Comparison of ENCODE assay signal across 8 mouse cellular contexts in the genomic region with DNA sequence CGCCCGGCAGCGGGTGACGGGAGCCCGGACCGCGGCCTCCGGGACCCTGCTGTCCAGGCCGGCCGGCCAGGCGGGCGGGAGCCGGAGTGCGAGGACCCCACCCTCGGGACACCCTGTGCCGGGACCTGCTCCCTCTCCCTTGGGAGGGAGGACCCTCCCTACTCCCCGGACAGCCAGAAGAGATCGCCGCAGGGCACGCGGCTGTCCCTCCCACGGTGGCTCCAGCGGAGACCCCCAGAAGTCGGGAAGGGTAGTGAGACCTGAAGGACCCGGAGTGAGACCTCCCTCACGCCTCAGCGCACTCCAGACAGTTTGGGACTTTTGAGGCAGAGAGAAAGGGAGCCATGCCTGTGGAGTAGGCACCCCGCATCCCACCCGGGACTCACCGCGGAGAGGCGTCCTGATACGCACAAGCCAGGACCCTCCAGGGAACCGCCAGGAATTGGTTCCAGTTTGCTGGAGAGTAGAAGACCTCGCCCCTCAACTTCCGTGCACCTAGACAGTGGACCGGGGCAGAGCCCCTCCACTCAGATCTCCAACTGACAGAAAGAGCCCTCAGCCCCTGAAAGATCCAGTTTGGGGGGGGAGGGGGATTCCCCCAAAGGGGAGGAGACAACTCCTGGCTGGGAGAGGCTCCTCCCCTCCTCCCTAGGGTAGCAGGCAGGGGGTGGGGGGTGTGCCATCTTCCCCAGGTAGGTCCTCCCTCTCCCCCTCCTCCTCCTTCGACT. TPM values are rescaled to one million over a fixed set of nuclear protein-coding genes. Genes with fewer than 3 reads are reported as not detected.
A peak's percentile ranks its signal among the peaks of the same experiment; 100 is the strongest.
DNase-seq lines count a peak whose midpoint lies in the region; ATAC-seq and TF ChIP-seq lines count a peak whose summit lies in the region.

No protein-coding gene starts in this region.

- no peaks in the 10 kb centered on the region for H3K9me3 ChIP-seq in heart, embryonic 14.5 days (ENCODE audit: control insufficient read depth, low read length)

- ATAC-seq in heart, embryonic 14.5 days (ENCODE audit: insufficient number of reproducible peaks, insufficient read depth, low FRiP score, low read depth): peak; percentile 55

- peaks cover 30 to 42% of the 10 kb centered on the region in 2 experiments for H3K4me1 ChIP-seq in heart, embryonic 14.5 days (ENCODE audit: control insufficient read depth in 2 of 2, insufficient read depth in 2 of 2, low read length in 2 of 2)
- peaks cover 10% of the 10 kb centered on the region; the same call in 1 of the 2 replicates for H3K4me1 ChIP-seq in spleen, adult 2 months (ENCODE audit: control insufficient read depth, insufficient read depth, insufficient read length)

- H3K79me2 ChIP-seq in macrophage (ENCODE audit: inconsistent target): peaks cover 53% of the 10 kb centered on the region

- WGBS in heart, embryonic 14.5 days: 0% methylated on average over 23 of the region's 38 CpGs
- 3% methylated on average over 22 of the region's 38 CpGs for WGBS in macrophage (ENCODE audit: missing documents)
- WGBS in spleen, adult 2 months: under 1% methylated on average over 30 of the region's 38 CpGs

- H3K27ac ChIP-seq in heart, embryonic 14.5 days (replicated peaks in 1 of 2; ENCODE audit: control insufficient read depth in 1 of 2, insufficient read depth in 1 of 2, low read depth in 2 of 2, low read length in 2 of 2): peak overlapping the region; percentile 3 to 76
- H3K27ac ChIP-seq in macrophage: peak overlapping the region; percentile 41
- peak overlapping the region; percentile 82 for H3K27ac ChIP-seq in spleen, adult 2 months (ENCODE audit: insufficient read depth, low read length)

- peak overlapping the region; percentile 96 for H3K4me2 ChIP-seq in heart, embryonic 14.5 days (ENCODE audit: low read length)

- intact Hi-C loops in left cerebral cortex, postnatal 25 days (cut with DNase I): no loop called here

- TF ChIP-seq POLR2A in spleen, adult 2 months (IDR thresholded peaks at IDR 0.05; ENCODE audit: low read depth, low read length): no peak

- no peaks in the 10 kb centered on the region for H3K36me3 ChIP-seq in heart, embryonic 14.5 days (ENCODE audit: control insufficient read depth, insufficient read depth, low read length)
- 0 out of 2 replicates have a peak, but pooled peaks cover 7% of the 10 kb centered on the region for H3K36me3 ChIP-seq in macrophage (ENCODE audit: inconsistent target)
- no peaks in the 10 kb centered on the region for H3K36me3 ChIP-seq in spleen, adult 2 months (ENCODE audit: control insufficient read depth, insufficient read depth, low read length)

- no peak for TF ChIP-seq CTCF in spleen, adult 2 months (IDR thresholded peaks at IDR 0.05; ENCODE audit: extremely low read depth, insufficient read depth, insufficient read length, insufficient replicate concordance)

- no peaks in the 10 kb centered on the region for H3K27me3 ChIP-seq in heart, embryonic 14.5 days (ENCODE audit: control insufficient read depth, insufficient read depth, low read length)
- H3K27me3 ChIP-seq in spleen, adult 2 months (ENCODE audit: control insufficient read depth, insufficient read depth, low read length): no peaks in the 10 kb centered on the region

- peak overlapping the region; percentile 77 to 96 for H3K4me3 ChIP-seq in heart, embryonic 14.5 days (ENCODE audit: control insufficient read depth in 1 of 2, insufficient read depth in 1 of 2, low read depth in 1 of 2, low read length in 2 of 2)
- peak overlapping the region; percentile 87 for H3K4me3 ChIP-seq in macrophage (ENCODE audit: inconsistent target)
- H3K4me3 ChIP-seq in spleen, adult 2 months (ENCODE audit: extremely low read depth, insufficient read depth, insufficient read length): peak overlapping the region; percentile 92

- H3K9ac ChIP-seq in heart, embryonic 14.5 days (ENCODE audit: low read length): peak overlapping the region; percentile 97

- peak; percentile 65 for DNase-seq in ES-CJ7 (ENCODE audit: low read depth, low spot score)
- peak; percentile 77 for DNase-seq in R1 (ENCODE audit: low read depth, low spot score)
- peak; percentile 16 for DNase-seq in embryo, embryonic 11.5 days (ENCODE audit: low read depth, low spot score)
- peak; percentile 57 for DNase-seq in kidney, postnatal 10 days
- peak in 1 of 2 experiments; percentile 24 for DNase-seq in spleen, adult 2 months (ENCODE audit: low read depth in 1 of 2, low spot score in 2 of 2)
- DNase-seq in left cerebral cortex, postnatal 25 days (ENCODE audit: low spot score in 2 of 2): no peak

RNA-seq across cellular contexts. Expression of gene Foxj2, which starts 0.5 kb away (rescaled TPM):
- polyA plus RNA-seq in heart, embryonic 14.5 days (2014; fragmentation: Nextera tagmentation; extraction: Ambion mirVana): 7.8 and 7.9 TPM in 2 replicates
- 10 to 100 TPM in 20 of 26 experiments, 1 to 10 TPM in 6; 2.6 to 31.0 (median 16.2) TPM for total RNA-seq in macrophage (2018; cell fraction: chromatin; rRNA removed)
- total RNA-seq in macrophage (2018; cell fraction: cytosol; rRNA removed): 10 to 100 TPM in 25 of 26 experiments, 1 to 10 TPM in 1; 9.2 to 27.1 (median 21.6) TPM
- total RNA-seq in macrophage (2018; cell fraction: nucleus; rRNA removed): 10 to 100 TPM in 25 of 26 experiments, 1 to 10 TPM in 1; 8.9 to 41.2 (median 20.1) TPM
- 12.2 to 18.5 TPM (median 15.1 TPM) in 3 replicates for polyA plus RNA-seq in macrophage (2018)
- polyA plus RNA-seq in spleen, adult 2 months (2012; rRNA removed): 14.8 and 16.7 TPM in 2 replicates
- total RNA-seq in left cerebral cortex, postnatal 25 days (2021): 10 to 100 TPM; 27.1 to 28.6 TPM

RNA-seq across cellular contexts. Expression of gene Slc2a3, which starts 18.8 kb away (rescaled TPM):
- polyA plus RNA-seq in heart, embryonic 14.5 days (2014; fragmentation: Nextera tagmentation; extraction: Ambion mirVana): 10.3 and 10.7 TPM in 2 replicates
- 1 to 10 TPM in 21 of 26 experiments, under 1 TPM in 5; 0.51 to 9.7 (median 4.3) TPM for total RNA-seq in macrophage (2018; cell fraction: chromatin; rRNA removed)
- total RNA-seq in macrophage (2018; cell fraction: cytosol; rRNA removed): 1 to 10 TPM; 2.2 to 7.4 (median 4.6) TPM
- total RNA-seq in macrophage (2018; cell fraction: nucleus; rRNA removed): 10 to 100 TPM in 2 of 26 experiments, 1 to 10 TPM in 24; 1.3 to 10.6 (median 3.9) TPM
- 2.4 to 6.9 TPM (median 3.4 TPM) in 3 replicates for polyA plus RNA-seq in macrophage (2018)
- polyA plus RNA-seq in spleen, adult 2 months (2012; rRNA removed): 17.8 and 18.5 TPM in 2 replicates
- total RNA-seq in left cerebral cortex, postnatal 25 days (2021): 100 to 1,000 TPM; 142 to 156 TPM

RNA-seq across cellular contexts. Expression of gene C3ar1, which starts 35.7 kb away (rescaled TPM):
- 3.1 and 4.2 TPM in 2 replicates for polyA plus RNA-seq in heart, embryonic 14.5 days (2014; fragmentation: Nextera tagmentation; extraction: Ambion mirVana)
- total RNA-seq in macrophage (2018; cell fraction: chromatin; rRNA removed): 100 to 1,000 TPM in 20 of 26 experiments, 10 to 100 TPM in 6; 26.3 to 225 (median 136) TPM
- 100 to 1,000 TPM; 577 to 982 (median 775) TPM for total RNA-seq in macrophage (2018; cell fraction: cytosol; rRNA removed)
- 1,000 to 10,000 TPM in 1 of 26 experiments, 100 to 1,000 TPM in 25; 108 to 1,011 (median 584) TPM for total RNA-seq in macrophage (2018; cell fraction: nucleus; rRNA removed)
- polyA plus RNA-seq in macrophage (2018): 541 to 857 TPM (median 783 TPM) in 3 replicates
- 0.33 and 0.45 TPM in 2 replicates for polyA plus RNA-seq in spleen, adult 2 months (2012; rRNA removed)
- total RNA-seq in left cerebral cortex, postnatal 25 days (2021): under 1 TPM; 0.60 to 0.66 TPM

RNA-seq across cellular contexts. Expression of gene Necap1, which starts 54.0 kb away (rescaled TPM):
- polyA plus RNA-seq in heart, embryonic 14.5 days (2014; fragmentation: Nextera tagmentation; extraction: Ambion mirVana): 54.8 and 55.0 TPM in 2 replicates
- total RNA-seq in macrophage (2018; cell fraction: chromatin; rRNA removed): 100 to 1,000 TPM in 18 of 26 experiments, 10 to 100 TPM in 8; 42.4 to 263 (median 153) TPM
- total RNA-seq in macrophage (2018; cell fraction: cytosol; rRNA removed): 10 to 100 TPM; 15.9 to 61.6 (median 51.9) TPM
- 100 to 1,000 TPM in 12 of 26 experiments, 10 to 100 TPM in 14; 39.8 to 139 (median 93.1) TPM for total RNA-seq in macrophage (2018; cell fraction: nucleus; rRNA removed)
- polyA plus RNA-seq in macrophage (2018): 43.5 to 54.5 TPM (median 45.5 TPM) in 3 replicates
- polyA plus RNA-seq in spleen, adult 2 months (2012; rRNA removed): 7.1 and 7.4 TPM in 2 replicates
- 100 to 1,000 TPM; 188 to 202 TPM for total RNA-seq in left cerebral cortex, postnatal 25 days (2021)

Comparison
In these comparisons a context has a peak if more than half of its experiments do, and no peak if none do; other contexts are left out.
1. DNase-seq: peak in ES-CJ7 (single experiment), R1 (single experiment), embryo, embryonic 11.5 days (single experiment) and kidney, postnatal 10 days (single experiment); none in left cerebral cortex, postnatal 25 days (0 of 2).
2. RNA of gene C3ar1, which starts 35.7 kb away (polyA plus RNA-seq): 541 to 857 TPM in macrophage; 3.1 to 4.2 TPM in heart, embryonic 14.5 days and 0.33 to 0.45 TPM in spleen, adult 2 months; every median in the first group is over 100 times any median in the second.
3. Peak in every context shown above with its lines, with median percentiles within 50 percentile points of each other: H3K27ac ChIP-seq and H3K4me3 ChIP-seq.